In the genomic region with DNA sequence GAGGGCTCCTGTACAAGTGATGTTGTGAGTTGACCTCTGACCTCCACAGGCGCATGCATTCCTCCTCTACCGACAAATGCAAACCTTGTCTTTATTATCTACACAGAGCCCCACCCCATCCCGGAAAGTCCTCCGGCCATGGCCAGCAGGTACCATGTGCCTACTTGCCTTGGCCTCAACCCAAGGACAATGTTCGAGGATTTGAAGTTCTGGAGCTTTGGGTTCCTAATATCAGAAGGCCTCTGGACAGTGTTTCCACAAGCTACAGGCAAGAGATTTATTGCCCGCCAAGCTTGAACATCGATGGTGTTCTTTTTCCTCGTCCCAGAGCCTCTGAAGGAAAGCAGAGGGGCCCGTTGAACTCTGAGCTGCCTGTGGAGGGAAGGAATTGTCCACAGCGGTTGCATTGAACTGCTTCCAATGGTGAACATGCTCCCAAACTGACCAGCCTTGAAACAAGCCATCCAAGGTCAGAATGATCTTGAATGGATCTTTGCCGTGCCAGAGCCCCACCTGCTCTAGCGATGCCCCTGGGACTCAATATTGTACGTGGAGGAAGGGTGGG, we compare ENCODE assay signal across 17 mouse cellular contexts.
A peak's percentile ranks its signal among the peaks of the same experiment; 100 is the strongest.
DNase-seq lines count a peak whose midpoint lies in the region; ATAC-seq lines count a peak whose summit lies in the region.
"Had no signal": no experiment of that assay in that cellular context is flagged by ENCODE, and none has a peak within 500 bp of the region (broad histone marks: within the 10 kb centered on the region; RNA-seq: fewer than 3 reads in every experiment).

No protein-coding gene starts in this region.

- no peak for ATAC-seq in neural tube, embryonic 11.5 days (ENCODE audit: insufficient read depth, low FRiP score, low TSS enrichment)
- no peak for ATAC-seq in forebrain, embryonic 16.5 days
- no peak for ATAC-seq in neural tube, embryonic 13.5 days (ENCODE audit: low read depth)
- ATAC-seq in megakaryocyte-erythroid progenitor cell, adult 5-6 weeks (replicated peaks; ENCODE audit: low FRiP score, low TSS enrichment, poor library complexity, severe bottlenecking): no peak
- ATAC-seq: CD4-positive, CD25-positive, alpha-beta regulatory T cell, adult 4 months; intestine, postnatal 0 days had no signal

- H3K4me2 ChIP-seq in neural tube, embryonic 11.5 days (ENCODE audit: low read depth): no peak overlapping the region
- H3K4me2 ChIP-seq in forebrain, embryonic 16.5 days (ENCODE audit: low read length): no peak overlapping the region
- no peak overlapping the region for H3K4me2 ChIP-seq in neural tube, embryonic 13.5 days
- H3K4me2 ChIP-seq: heart, embryonic 11.5 days; liver, embryonic 11.5 days had no signal

- WGBS in neural tube, embryonic 11.5 days: 73% methylated on average over 13 of the region's 13 CpGs
- 76% methylated on average over 13 of the region's 13 CpGs for WGBS in forebrain, embryonic 16.5 days
- 65% methylated on average over 13 of the region's 13 CpGs for WGBS in limb, embryonic 10.5 days
- WGBS in neural tube, embryonic 13.5 days: 67% methylated on average over 13 of the region's 13 CpGs

- no peak for DNase-seq in neural tube, embryonic 11.5 days (ENCODE audit: low spot score)
- DNase-seq in neural tube, embryonic 10.5 days (ENCODE audit: extremely low spot score, low spot score): no peak
- no peak for DNase-seq in limb, embryonic 10.5 days (ENCODE audit: low spot score)
- DNase-seq in frontal cortex, postnatal 36 days (ENCODE audit: low spot score in 2 of 2): no peak
- DNase-seq in left cerebral cortex, adult 11 months (ENCODE audit: low spot score): no peak
- DNase-seq: cerebellum, adult 11 months; gastrocnemius, postnatal 36 days; kidney, postnatal 10 days had no signal

- H3K27me3 ChIP-seq in neural tube, embryonic 11.5 days (ENCODE audit: control insufficient read depth, insufficient read depth, low read length): no peaks in the 10 kb centered on the region
- H3K27me3 ChIP-seq in forebrain, embryonic 16.5 days (replicated peaks; ENCODE audit: control insufficient read depth, insufficient read depth, low read length): no peaks in the 10 kb centered on the region; the same call in 1 of the 2 replicates
- H3K27me3 ChIP-seq in limb, embryonic 10.5 days (ENCODE audit: low read depth, poor library complexity, severe bottlenecking): no peaks in the 10 kb centered on the region
- no peaks in the 10 kb centered on the region for H3K27me3 ChIP-seq in neural tube, embryonic 13.5 days

- H3K9me3 ChIP-seq in neural tube, embryonic 11.5 days (ENCODE audit: control insufficient read depth, low read length): no peaks in the 10 kb centered on the region
- H3K9me3 ChIP-seq in forebrain, embryonic 16.5 days (ENCODE audit: control insufficient read depth, low read length): no peaks in the 10 kb centered on the region
- H3K9me3 ChIP-seq in limb, embryonic 10.5 days (replicated peaks): no peaks in the 10 kb centered on the region
- no peaks in the 10 kb centered on the region for H3K9me3 ChIP-seq in neural tube, embryonic 13.5 days

- no peaks in the 10 kb centered on the region for H3K36me3 ChIP-seq in neural tube, embryonic 11.5 days (ENCODE audit: control insufficient read depth, insufficient read depth, low read length)
- no peaks in the 10 kb centered on the region for H3K36me3 ChIP-seq in forebrain, embryonic 16.5 days (ENCODE audit: control insufficient read depth, insufficient read depth)
- H3K36me3 ChIP-seq in limb, embryonic 10.5 days: no peaks in the 10 kb centered on the region
- no peaks in the 10 kb centered on the region for H3K36me3 ChIP-seq in neural tube, embryonic 13.5 days

- 0 out of 2 replicates have a peak overlapping the region, but pooled peaks have one; percentile 27 for H3K27ac ChIP-seq in neural tube, embryonic 11.5 days (ENCODE audit: low read depth, low read length)
- peak overlapping the region; percentile 26; the same call in 1 of the 2 replicates for H3K27ac ChIP-seq in forebrain, embryonic 16.5 days (ENCODE audit: low read length)
- H3K27ac ChIP-seq in limb, embryonic 10.5 days: peak overlapping the region; percentile 88
- peak overlapping the region; percentile 77 for H3K27ac ChIP-seq in neural tube, embryonic 13.5 days (replicated peaks)
- H3K27ac ChIP-seq: stomach, postnatal 0 days had no signal

- H3K9ac ChIP-seq in neural tube, embryonic 11.5 days (ENCODE audit: low read length): no peak overlapping the region
- 0 out of 2 replicates have a peak overlapping the region, but pooled peaks have one; percentile 7 for H3K9ac ChIP-seq in forebrain, embryonic 16.5 days (replicated peaks; ENCODE audit: low read depth, low read length)
- no peak overlapping the region for H3K9ac ChIP-seq in neural tube, embryonic 13.5 days

- H3K4me3 ChIP-seq in neural tube, embryonic 11.5 days (ENCODE audit: low read depth, low read length): no peak overlapping the region
- no peak overlapping the region for H3K4me3 ChIP-seq in forebrain, embryonic 16.5 days (replicated peaks; ENCODE audit: low read length)
- H3K4me3 ChIP-seq in limb, embryonic 10.5 days: no peak overlapping the region
- H3K4me3 ChIP-seq in neural tube, embryonic 13.5 days: no peak overlapping the region
- H3K4me3 ChIP-seq: megakaryocyte, embryonic 14.5 days had no signal

- peaks cover 16% of the 10 kb centered on the region for H3K4me1 ChIP-seq in neural tube, embryonic 11.5 days (ENCODE audit: control insufficient read depth, insufficient read depth, low read length)
- peaks cover 29% of the 10 kb centered on the region for H3K4me1 ChIP-seq in forebrain, embryonic 16.5 days (replicated peaks; ENCODE audit: control insufficient read depth, insufficient read depth, low read length)
- H3K4me1 ChIP-seq in limb, embryonic 10.5 days: peaks cover 79% of the 10 kb centered on the region
- H3K4me1 ChIP-seq in neural tube, embryonic 13.5 days (replicated peaks): peaks cover 40% of the 10 kb centered on the region
- H3K4me1 ChIP-seq: megakaryocyte, embryonic 14.5 days had no signal

Comparison
In these comparisons a context has a peak if more than half of its experiments do, and no peak if none do; other contexts are left out.
1. H3K27ac ChIP-seq: peak in every context shown above with its lines; median percentile 88 in limb, embryonic 10.5 days; 77 in neural tube, embryonic 13.5 days; 27 in neural tube, embryonic 11.5 days; 26 in forebrain, embryonic 16.5 days.